Mouse (Mus musculus): ENCODE data around the gene Hlcs. TPM values are rescaled to one million over a fixed set of nuclear protein-coding genes. Genes with fewer than 3 reads are reported as not detected.

The Hlcs gene
- total RNA-seq, 2 experiments from 2014 or later: 20.6 to 23.1 TPM

DNA sequence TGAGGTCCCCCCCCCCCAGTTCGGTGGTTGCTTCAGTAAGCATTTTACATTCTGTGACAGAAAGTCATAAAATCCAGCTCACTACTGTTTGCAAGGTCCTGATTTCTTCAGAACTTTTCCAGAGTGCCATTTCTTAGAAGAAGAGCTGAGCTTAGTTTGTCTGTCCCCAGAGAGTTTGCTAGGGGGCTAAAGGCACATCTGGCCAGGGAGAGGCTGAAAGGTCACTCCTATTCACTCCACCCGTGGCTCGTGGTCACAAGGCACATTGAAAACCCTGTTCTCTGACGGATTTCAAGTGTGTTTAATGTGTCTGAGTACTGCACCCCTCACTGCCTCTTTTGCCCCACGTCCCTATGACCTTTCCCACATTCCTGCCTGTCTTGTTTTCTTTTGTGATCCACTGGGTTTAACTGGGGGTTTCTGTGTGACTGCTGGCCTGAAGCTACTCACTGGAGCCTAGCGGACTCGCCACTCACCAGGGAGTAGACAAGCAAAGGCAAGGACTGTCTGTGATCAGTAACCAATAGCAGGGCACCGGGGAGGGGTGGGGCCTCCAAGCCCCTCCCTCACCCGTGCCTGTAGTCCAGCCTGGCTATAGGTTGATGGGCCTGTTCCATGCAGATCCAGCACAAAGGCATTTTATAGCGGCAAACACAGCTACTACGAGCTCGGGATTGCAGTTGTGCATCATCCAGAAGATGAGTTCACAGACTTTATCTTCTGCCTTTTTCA lies 215.5 kb downstream of the Hlcs start:
- DNase-seq (ENCODE audit: low spot score in 2 of 2): no peak

GRCm38 (mm10) chr16:94096479-94096878 lies 216.9 kb downstream of the Hlcs start:
- DNase-seq (ENCODE audit: low spot score in 2 of 2): no peak

GRCm38 (mm10) chr16:94095109-94095822 lies 218.1 kb downstream of the Hlcs start:
- DNase-seq (ENCODE audit: low spot score in 2 of 2): no peak

DNA sequence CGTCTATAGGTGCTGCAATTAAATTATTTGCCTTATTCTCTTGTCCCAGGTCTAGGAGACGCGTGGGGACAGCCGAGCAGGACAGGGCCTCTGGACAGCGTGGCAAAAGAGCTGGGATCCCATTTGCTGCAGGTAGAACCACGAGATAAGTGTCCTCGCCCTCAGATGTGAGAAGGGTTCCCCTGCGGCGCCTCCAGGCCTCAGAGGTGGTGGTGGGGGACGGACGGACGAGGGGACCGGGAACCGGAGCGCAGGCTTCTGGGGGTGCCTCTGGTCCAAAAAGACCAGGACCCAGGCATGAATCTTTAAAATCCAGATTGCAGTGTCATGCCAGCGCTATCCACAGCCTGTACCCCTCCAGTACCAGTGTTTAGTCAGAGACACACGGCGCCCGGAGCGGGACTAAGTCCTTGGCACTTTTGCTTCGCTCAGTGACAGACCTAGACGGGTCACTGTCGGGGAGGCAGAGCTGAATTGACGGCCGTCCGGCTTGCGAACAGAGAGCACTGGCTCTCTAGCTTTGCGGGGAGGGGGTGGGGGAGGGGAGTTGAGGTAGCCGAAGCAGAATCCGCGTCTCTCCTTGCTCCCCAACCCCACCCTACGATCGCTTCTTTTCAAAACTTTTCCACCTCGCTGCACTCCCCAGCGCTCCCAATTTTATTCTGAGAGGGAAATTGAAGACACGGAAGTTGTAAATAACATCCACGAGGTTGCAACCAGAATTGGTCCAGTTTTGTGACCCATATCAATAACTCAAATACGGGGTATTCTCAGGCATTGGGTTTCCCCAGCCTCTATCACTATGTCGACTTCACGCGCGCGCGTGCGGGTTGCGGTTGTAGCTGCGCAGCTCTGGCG lies 218.9 kb downstream of the Hlcs start:
- DNase-seq (ENCODE audit: low spot score in 2 of 2): no peak

DNA sequence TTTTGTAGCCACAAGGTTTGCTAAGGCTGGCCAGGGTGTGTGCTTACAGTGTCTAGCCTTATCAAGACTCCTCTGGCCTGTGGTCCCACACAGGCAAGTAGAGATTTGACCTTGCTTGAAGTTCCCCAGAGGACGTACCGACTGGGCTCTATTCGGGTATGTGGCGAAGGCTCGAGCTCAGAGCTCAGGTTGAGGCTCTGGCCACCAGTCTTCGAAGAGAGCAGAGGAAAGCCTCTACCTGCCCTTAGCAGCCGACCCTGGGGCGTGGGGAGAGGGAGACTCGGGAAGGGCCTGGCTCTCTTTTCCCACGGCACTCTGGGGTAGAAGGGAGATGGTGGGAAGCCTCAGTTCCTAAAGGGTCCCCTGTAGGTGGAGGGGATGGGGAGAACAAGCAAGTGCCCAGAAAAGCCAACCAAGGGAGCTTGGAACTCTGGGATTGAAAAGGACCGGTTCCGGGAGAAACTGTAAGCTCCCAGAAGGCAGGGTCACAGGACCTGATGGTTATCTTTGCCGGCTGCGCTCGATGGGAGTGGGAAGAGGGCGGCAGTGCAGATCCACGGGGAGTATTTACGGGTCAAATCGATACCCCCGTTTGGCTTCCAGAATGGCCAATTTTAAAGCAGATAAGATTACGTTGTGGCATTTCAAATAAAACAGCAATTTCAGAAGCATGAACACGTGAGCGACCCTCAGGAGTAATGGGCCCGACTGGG lies 220.1 kb downstream of the Hlcs start:
- DNase-seq (ENCODE audit: low spot score in 2 of 2): no peak

GRCm38 (mm10) chr16:94092511-94093150 lies 220.7 kb downstream of the Hlcs start:
- no peak for DNase-seq (ENCODE audit: low spot score in 2 of 2)

DNA sequence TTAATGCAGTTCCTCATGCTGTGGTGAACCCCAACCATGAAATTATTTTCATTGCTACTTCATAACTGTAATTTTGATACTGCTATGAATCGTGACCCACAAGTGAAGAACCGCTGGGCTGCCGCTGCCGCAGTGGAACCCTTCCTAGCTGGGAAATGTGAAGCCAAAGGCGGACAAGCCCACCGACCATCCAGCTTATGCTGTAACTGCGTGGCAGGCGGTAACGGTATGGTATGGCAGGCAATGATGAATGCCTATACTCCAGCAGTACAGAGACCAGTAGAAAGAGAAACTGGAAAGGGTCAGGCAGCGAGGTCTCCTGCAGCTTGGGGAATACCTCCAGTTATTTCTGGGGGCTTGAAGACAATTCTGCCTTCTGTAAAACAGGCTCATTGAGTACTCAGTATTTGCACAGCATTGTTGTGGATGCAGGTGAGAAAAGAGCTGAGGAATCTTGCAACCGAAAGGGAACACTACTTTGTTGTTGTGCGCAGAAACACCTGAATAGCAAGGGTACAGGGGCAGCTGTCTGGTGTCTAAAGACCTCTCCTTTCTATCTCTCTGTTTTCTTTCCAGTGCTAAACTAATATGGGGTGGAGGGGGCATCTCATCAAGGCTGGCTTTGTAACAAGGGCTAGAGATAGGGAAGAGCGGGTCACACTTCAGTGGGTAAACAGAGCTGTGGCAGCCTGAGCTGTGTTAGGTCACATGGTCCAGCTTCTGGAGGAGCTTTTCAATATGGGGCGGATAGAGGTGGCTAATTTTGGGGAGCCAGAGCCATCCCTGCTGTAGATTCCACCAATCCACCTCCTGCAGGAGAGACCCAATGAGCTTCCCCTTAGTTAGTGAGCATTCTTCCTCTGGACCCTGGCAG lies 224.3 kb downstream of the Hlcs start:
- no peak for DNase-seq (ENCODE audit: low spot score in 2 of 2)

GRCm38 (mm10) chr16:94088226-94088748 lies 225.1 kb downstream of the Hlcs start:
- DNase-seq (ENCODE audit: low spot score in 2 of 2): no peak

GRCm38 (mm10) chr16:94087570-94088225 lies 225.7 kb downstream of the Hlcs start:
- no peak for DNase-seq (ENCODE audit: low spot score in 2 of 2)

- no peak for DNase-seq (ENCODE audit: low spot score in 2 of 2)
Measured at GRCm38 (mm10) chr16:94086701-94087569, 226.4 kb downstream of the Hlcs start.

- no peak for DNase-seq (ENCODE audit: low spot score in 2 of 2)
Measured at GRCm38 (mm10) chr16:94085603-94086285, 227.6 kb downstream of the Hlcs start.

DNA sequence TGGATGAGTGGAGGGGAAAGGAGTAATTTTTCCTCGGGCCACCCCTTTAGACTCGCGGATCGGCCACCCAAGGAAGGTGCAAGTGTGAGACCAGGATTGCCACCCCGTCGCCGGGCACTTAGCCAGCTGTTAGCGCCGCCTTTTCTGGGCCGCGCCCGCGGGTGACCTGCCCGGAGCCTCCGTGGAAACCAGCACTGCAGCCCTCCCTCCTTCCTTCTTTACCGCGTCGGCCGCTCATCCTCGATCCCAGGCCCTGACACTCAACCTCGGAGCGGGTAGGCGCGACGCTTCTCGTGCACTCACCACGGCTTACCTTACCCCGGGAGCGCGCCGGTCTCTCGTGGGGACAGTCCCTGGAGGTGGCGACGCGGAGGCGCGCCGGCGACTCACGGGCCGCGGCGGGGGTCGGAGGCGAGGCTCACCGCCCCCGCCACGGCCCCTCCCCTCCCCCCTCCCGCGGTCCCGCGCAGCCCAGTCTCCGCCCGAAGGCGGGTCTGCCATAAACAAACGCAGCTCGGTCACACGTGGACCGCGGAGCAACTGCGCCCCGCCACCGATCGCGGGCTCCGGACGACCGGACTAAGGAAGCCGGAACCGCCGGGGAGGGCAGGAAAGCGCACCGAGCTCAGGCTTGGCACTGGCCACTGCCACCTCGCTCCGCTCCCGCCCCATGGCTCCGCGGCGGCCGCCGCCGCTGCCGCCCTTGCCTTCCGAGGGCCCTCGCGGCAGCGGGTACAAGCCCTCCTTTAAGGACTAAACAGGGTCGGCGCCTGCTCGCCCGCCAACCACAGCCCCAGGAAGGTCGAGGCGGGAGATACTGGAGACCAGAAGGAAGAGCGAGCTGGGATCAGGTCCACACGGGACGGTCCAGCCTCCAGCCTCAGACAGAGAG lies 228.4 kb downstream of the Hlcs start, which contains the start of gene Sim2:
Sim2 (plus strand) TSS at position 221 of the 892 bp plus-strand sequence.
- DNase-seq (ENCODE audit: low spot score in 2 of 2): no peak

DNA sequence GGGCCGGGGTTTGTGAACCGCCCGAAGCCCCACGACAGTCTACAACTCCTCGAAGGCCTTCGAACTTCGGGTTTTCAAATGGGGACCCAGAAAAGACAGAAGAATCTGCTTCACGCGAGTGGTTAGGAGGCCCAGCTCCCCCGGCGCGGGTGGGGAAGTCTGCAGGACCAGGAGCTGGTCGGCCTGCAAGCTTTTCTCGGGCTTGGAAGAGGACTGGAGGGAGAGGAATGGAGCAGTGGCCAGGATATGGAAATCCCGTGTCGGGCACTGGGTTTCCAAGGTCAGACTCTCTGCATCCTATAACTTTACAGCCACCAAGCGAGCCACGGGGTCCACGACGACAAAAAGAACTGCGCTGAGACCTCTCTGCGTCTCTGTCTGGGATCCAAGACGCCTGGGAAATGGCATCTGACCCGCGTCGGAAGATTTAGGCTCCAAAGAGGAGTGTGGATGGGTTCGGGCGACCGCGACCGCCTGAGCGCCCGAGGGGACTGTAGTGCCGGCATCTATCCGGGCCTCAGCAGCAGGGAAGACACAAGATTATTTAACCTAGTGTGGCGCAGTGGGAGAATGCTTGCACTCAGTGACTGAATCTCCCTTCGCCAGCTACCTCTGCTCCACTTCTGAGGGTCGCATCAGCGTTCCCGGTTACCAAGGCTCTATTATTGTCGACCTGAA lies 229.4 kb downstream of the Hlcs start:
- no peak for DNase-seq (ENCODE audit: low spot score in 2 of 2)

DNA sequence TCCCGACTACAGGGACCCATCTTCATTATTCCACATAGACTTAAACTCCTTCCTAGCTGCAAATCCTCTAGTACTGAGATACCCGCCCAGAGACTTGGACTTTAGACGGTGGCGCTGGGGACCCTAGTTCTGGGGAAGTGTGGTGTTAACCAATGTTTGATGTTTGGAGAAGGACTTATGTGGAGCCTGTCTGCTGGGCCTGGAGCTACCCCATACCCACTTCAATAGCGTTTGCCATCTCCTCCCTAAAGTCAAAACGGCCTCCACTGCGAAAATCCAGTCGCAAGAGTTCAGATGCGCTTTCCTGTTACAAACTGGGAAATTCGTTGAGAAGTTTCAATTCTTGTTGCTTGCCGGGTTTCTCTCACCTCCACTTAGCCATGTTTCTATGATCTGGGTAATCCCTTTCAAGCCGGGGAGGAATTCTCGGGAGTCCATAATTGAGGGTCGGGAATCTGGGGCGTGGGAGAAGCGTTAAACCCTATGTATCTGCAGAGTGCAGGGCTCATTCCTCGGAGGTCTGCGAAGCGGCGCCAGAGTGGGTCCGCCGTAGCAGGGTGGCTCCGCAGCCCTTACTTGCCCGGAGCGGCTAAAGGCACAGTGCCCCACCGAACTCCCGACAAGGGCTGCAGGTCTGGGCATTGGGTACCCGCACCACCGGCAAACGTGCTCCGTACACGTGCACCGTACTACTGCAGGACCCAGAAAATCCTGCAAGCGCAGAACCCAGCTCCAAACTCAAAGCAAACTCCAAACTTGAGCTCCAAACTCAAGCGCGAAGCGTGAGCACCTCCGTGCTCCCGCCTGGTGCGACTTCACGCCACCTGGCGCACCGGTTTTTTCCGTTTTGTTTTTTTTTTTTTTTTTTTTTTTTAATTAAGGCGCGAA lies 230.2 kb downstream of the Hlcs start:
- no peak for DNase-seq (ENCODE audit: low spot score in 2 of 2)
